Mouse (Mus musculus) fat pad, adult 2 months (tissue): ENCODE data around the gene Pxdc1.

Source experiments
- DNase-seq: peaks from one replicate; pipeline ENCODE4 v3.0.0-alpha.2; 2011; ENCODE audit warnings: low read depth, low spot score; ENCODE audit errors: extremely low read depth

Gene Pxdc1

GRCm38 (mm10) chr13:34651474-34651991 lies 1.8 kb downstream of the Pxdc1 start:
- no peak for DNase-seq

- DNase-seq, result no peak
Observed at GRCm38 (mm10) chr13:34650953-34651352, 2.3 kb downstream of the Pxdc1 start.

DNA sequence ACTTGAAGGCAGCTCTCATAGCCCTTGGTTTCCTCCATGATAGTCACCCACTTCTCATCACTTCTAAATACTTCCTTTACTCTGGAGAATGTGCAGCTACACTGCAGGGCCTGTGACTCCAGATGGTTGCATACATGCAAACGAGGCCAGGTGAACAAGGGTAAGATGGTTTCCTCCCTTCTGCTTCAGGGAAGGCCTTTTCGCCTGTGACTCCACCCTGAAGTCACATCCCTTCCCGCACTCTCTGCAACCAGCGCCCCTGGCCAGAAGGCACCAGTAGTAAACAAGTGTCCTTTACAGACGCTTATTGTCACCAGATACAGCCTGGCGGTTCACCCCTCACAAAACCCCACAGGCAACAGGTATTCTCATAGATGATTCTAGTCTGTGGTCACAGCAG lies 2.9 kb downstream of the Pxdc1 start:
- no peak for DNase-seq

GRCm38 (mm10) chr13:34647751-34648150 lies 5.5 kb downstream of the Pxdc1 start:
- DNase-seq, result no peak

- no peak for DNase-seq
Observed at GRCm38 (mm10) chr13:34647221-34647620, 6.1 kb downstream of the Pxdc1 start.

DNA sequence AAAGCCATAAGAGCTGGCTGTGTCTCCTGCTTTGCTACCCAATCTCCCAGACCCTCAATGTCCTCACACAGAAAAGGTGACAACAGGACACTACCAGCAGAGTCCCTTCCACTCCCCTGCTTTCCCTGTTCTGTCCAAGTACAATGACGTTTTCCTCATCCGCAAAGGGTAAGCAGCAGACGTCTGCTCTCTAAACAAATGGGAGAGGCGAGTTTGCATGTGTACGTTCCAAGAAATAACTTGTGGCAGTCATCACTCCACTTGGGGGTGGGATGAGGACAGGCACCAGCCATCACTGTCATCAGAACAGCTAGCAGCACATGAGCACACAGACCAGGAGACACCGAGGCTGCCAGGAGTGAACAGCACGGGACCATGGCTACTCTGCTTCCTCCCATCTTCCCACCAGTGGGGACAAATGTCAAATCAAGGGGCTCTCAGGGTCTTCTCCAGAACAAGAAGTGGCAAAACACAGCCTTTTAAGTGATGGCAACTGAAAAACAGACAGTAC lies 7.0 kb downstream of the Pxdc1 start:
- DNase-seq, result no peak

DNA sequence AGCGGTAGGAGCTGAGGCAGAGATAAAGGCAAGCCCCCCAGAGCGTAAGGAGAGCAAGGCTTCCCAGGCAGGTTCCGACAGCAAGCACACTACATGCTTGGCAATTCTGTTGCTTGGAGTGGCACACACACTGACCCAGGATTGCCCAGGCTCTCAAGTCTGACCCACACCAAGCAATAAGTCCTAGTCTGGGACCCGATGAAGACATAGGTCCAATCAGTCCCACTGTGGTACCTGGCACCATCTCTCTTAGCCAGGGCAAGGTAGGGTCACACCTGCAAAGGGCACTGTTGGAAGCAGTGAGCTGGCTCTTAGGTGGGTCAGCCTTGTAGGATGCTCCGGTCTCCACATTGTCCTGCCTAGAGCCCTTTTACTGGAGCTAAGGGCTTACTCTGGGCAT lies 7.8 kb downstream of the Pxdc1 start:
- DNase-seq, result no peak

GRCm38 (mm10) chr13:34644401-34644800 lies 8.9 kb downstream of the Pxdc1 start:
- DNase-seq, result no peak

- no peak for DNase-seq
Observed at GRCm38 (mm10) chr13:34643926-34644325, 9.4 kb downstream of the Pxdc1 start.

DNA sequence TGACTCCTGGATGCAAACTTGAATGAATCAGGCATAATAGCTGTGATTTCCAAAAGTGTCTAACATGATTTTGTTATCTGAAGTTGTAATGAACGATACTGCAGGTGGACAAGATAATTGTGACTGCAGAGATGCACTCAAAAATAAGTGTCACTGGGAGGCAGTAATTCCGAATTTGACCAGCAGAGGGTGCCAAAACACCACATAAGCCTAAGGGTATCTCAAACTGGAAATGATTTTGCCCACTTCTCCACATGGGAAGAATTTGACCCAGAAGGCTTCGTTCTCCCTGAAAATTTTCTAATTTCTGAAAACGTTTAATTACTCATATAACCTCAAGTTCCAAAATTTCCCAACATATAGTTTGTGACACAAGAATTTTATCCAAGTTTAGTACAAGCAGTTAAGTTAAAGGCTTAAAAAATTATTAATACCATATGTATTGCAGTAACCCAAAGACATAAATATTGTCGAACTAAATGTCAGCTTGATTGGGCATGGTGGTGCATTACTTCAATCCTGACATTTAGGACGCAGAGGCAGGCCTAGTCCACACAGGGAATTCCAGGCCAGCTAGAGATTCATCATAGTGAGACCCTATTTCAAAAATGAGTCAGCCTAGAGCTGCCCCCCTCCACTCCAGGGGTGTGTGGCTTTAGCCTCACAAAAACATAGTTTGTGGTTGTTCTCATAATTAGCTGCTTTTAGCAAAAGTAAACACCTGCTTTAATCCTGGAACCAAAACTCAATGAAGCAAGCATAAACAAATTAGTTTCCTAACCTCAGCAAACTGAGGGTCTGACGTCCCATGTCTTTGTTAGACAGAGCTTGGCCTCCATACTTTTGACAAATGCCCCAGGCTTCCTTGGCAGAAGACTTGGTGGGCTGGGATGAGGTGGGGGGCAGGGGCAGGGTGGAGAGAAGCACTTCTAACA lies 10.1 kb downstream of the Pxdc1 start:
- DNase-seq, result no peak

DNA sequence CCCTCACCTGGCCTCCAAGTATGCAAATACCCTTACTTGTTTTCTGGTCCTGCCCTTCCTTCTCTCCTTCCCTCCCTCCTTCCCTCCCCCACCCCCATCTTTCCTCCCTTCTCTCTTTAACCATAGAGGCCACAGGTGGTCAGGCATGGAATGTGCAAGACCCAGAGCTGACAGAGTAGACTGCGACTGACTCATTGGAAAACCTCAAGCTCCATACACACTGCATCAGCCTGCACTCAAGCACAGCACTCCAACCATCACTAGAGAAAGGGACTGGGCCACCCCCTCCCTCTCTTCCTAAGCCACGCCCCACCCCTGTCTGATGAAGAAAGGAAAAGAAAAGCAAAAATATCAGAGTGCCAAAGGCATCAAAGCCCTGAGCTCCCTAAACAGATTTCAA lies 12.2 kb downstream of the Pxdc1 start:
- no peak for DNase-seq

DNA sequence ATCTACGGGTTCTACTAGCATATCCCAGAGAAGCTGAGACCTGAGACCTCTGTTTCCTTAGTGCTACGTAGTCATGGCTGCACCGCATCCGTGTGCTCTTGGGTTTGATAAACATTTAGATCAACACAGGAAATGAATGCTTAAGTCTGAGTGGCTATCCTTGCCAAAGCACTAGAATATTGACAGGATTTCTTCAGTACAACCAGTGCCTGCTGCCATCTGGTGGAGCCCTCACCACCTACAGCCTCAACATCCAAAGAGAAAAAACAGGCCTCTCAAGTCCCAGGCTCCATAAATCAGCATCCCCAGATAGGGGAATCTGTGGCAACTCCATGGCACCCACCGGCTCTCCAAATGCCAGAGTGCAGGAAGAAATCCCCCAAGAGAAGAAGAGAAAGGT lies 17.3 kb downstream of the Pxdc1 start:
- no peak for DNase-seq

- DNase-seq, result no peak
Observed at GRCm38 (mm10) chr13:34630319-34630718, 23.0 kb downstream of the Pxdc1 start.

DNA sequence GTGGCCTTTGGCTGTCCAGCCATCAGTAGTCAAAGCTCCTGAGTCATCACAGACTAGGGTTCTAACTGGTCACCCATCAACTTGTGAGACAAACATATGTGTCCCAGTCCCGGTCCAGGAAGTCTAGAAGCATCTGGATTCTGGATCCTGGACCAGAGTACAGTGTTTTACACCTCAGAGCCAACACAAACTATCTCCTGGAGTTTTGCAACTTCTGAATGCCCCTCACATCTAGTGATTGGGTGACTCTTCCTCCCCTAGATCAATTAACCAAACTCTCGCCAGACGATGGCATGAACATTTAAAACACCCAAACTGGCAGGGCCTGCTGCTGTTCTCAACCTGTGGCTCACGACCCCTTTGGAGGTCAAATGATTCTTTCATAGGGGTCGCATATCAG lies 23.5 kb downstream of the Pxdc1 start:
- no peak for DNase-seq

DNA sequence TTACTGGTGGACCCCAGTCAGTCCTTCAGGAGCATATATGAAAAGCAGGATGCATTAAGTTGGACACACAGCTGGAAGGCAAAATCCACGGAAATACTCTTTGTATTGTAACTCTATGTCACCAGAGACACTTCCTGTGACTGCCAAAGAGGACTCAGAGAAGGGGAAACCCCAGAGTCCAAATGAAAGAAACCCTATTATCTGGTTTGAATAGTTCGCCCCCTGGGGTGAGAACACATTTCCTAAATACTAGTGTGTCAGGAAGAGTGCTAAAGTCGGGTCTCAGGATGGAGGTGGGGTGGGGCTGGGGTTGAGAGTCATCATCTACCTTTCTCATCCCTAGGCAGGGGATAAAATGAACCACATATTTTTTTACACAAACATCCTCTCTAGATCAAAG lies 25.8 kb downstream of the Pxdc1 start:
- no peak for DNase-seq

GRCm38 (mm10) chr13:34624414-34624813 lies 28.9 kb downstream of the Pxdc1 start:
- no peak for DNase-seq

- DNase-seq, result no peak
Observed at GRCm38 (mm10) chr13:34612402-34612801, 40.9 kb downstream of the Pxdc1 start.

DNA sequence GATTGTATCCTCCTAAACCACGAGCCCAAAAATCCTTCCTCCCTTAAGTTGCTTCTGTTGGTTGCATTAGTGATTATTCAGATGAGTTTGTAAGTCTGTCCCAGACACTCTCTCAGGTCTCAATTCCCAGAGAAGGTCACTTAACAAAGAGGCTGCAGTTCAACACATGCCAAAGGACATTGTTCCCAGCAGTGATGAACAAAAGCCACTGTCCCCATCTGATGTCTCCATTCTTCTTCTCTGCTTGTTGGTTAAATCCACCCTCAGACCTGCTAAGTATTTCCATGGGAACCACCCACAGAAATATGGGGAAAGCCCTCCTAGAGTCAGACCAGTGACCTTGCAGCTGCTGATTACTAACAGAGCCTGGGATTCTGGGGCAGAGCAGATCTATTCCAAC lies 43.6 kb downstream of the Pxdc1 start:
- no peak for DNase-seq

GRCm38 (mm10) chr13:34607079-34607478 lies 46.2 kb downstream of the Pxdc1 start:
- DNase-seq, result no peak

DNA sequence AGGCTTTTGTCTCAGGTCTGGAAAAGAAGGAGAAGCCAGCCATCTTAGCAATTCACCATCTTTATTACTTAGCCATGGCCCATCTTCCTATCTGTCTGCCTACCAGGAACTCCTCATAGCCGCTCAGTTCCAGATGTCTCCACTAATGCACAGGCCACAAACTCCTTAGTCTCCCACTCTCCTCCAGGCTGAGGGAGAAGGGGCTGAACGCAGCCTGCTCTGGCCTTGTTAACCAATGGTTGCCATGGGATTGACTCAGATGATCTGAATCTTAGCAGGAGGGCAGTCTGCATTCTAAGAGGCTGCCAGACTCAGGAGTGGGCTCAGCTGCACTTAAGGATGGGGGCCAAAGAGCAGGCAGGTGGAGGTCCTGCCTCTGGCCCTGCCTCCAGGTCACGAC lies 47.4 kb downstream of the Pxdc1 start:
- DNase-seq, result no peak

- DNase-seq, result no peak
Observed at GRCm38 (mm10) chr13:34605206-34605605, 48.1 kb downstream of the Pxdc1 start.

GRCm38 (mm10) chr13:34604406-34604805 lies 48.9 kb downstream of the Pxdc1 start:
- no peak for DNase-seq
